In genomic region chr6:67029312-67029950, GRCm38 (mm10) we compare ENCODE assay signal across 17 mouse cellular contexts. TPM values are rescaled to one million over a fixed set of nuclear protein-coding genes. Genes with fewer than 3 reads are reported as not detected.
DNase-seq lines count a peak whose midpoint lies in the region; ATAC-seq and TF ChIP-seq lines count a peak whose summit lies in the region.
"Had no signal": no experiment of that assay in that cellular context is flagged by ENCODE, and none has a peak within 500 bp of the region (broad histone marks: within the 10 kb centered on the region; RNA-seq: fewer than 3 reads in every experiment).

No protein-coding gene starts in this region.

- no peak overlapping the region for H3K4me2 ChIP-seq in forebrain, embryonic 14.5 days (ENCODE audit: low read length)
- H3K4me2 ChIP-seq in forebrain, embryonic 13.5 days: no peak overlapping the region
- H3K4me2 ChIP-seq in lung, embryonic 14.5 days: no peak overlapping the region
- no peak overlapping the region for H3K4me2 ChIP-seq in intestine, postnatal 0 days (replicated peaks; ENCODE audit: low read depth)
- H3K4me2 ChIP-seq: heart, embryonic 15.5 days; limb, embryonic 15.5 days; lung, embryonic 15.5 days had no signal

- H3K27me3 ChIP-seq in forebrain, embryonic 14.5 days (replicated peaks; ENCODE audit: control insufficient read depth, insufficient read depth, low read length): no peaks in the 10 kb centered on the region
- H3K27me3 ChIP-seq in forebrain, embryonic 13.5 days: no peaks in the 10 kb centered on the region; the same call in 1 of the 2 replicates
- H3K27me3 ChIP-seq in lung, embryonic 14.5 days (ENCODE audit: insufficient read depth, low read length): no peaks in the 10 kb centered on the region
- no peaks in the 10 kb centered on the region for H3K27me3 ChIP-seq in intestine, postnatal 0 days (replicated peaks; ENCODE audit: control insufficient read depth, insufficient read depth, low read length)
- H3K27me3 ChIP-seq: heart, embryonic 15.5 days; limb, embryonic 15.5 days; lung, embryonic 15.5 days; megakaryocyte, embryonic 14.5 days had no signal

- WGBS in forebrain, embryonic 14.5 days: 41% methylated on average over 5 of the region's 5 CpGs
- 29% methylated on average over 5 of the region's 5 CpGs for WGBS in forebrain, embryonic 13.5 days
- WGBS in lung, embryonic 14.5 days: 36% methylated on average over 5 of the region's 5 CpGs
- WGBS in intestine, postnatal 0 days: 31% methylated on average over 5 of the region's 5 CpGs

- H3K9me3 ChIP-seq in forebrain, embryonic 14.5 days (replicated peaks; ENCODE audit: control insufficient read depth, low read length): no peaks in the 10 kb centered on the region
- no peaks in the 10 kb centered on the region for H3K9me3 ChIP-seq in forebrain, embryonic 13.5 days (replicated peaks)
- no peaks in the 10 kb centered on the region for H3K9me3 ChIP-seq in lung, embryonic 14.5 days (ENCODE audit: low read depth, low read length)
- H3K9me3 ChIP-seq in ES-E14 (ENCODE audit: control insufficient read depth, insufficient read depth, low read depth, low read length): no peaks in the 10 kb centered on the region
- no peaks in the 10 kb centered on the region for H3K9me3 ChIP-seq in intestine, postnatal 0 days (ENCODE audit: control insufficient read depth)
- H3K9me3 ChIP-seq: heart, embryonic 15.5 days; hindbrain, embryonic 10.5 days; limb, embryonic 15.5 days; lung, embryonic 15.5 days; megakaryocyte, embryonic 14.5 days had no signal

- peaks cover 1% of the 10 kb centered on the region for H3K4me1 ChIP-seq in forebrain, embryonic 14.5 days (ENCODE audit: control insufficient read depth, insufficient read depth, low read length)
- H3K4me1 ChIP-seq in forebrain, embryonic 13.5 days: peaks cover 9% of the 10 kb centered on the region
- H3K4me1 ChIP-seq in lung, embryonic 14.5 days (ENCODE audit: insufficient read depth): peaks cover 5% of the 10 kb centered on the region; the same call in 1 of the 2 replicates
- peaks cover 0 to 26% of the 10 kb centered on the region in 2 experiments; a peak in 3 of 4 replicates for H3K4me1 ChIP-seq in ES-E14 (ENCODE audit: control insufficient read depth in 2 of 2, insufficient read depth in 2 of 2, low read length in 2 of 2, poor library complexity in 1 of 2)
- no peaks in the 10 kb centered on the region for H3K4me1 ChIP-seq in intestine, postnatal 0 days (replicated peaks; ENCODE audit: control insufficient read depth, insufficient read depth, low read length)
- H3K4me1 ChIP-seq: heart, embryonic 15.5 days; limb, embryonic 15.5 days had no signal

- peak; percentile 18; the same call in 1 of the 2 replicates for ATAC-seq in forebrain, embryonic 14.5 days
- ATAC-seq in forebrain, embryonic 13.5 days: no peak
- ATAC-seq in lung, embryonic 14.5 days (ENCODE audit: insufficient read depth): peak; percentile 42; the same call in 1 of the 2 replicates
- ATAC-seq in intestine, postnatal 0 days: peak; percentile 83

- no peak for DNase-seq in forebrain, embryonic 14.5 days (ENCODE audit: low spot score)
- peak; percentile 31 for DNase-seq in lung, embryonic 14.5 days
- no peak for DNase-seq in lung, postnatal 25 days (ENCODE audit: low spot score)
- no peak for DNase-seq in ES-E14 (ENCODE audit: low read depth, low spot score)
- no peak for DNase-seq in layer of hippocampus, adult 18-20 months (ENCODE audit: low spot score in 2 of 2)
- DNase-seq in spleen, postnatal 10 days (ENCODE audit: low spot score in 2 of 2): no peak
- DNase-seq: adrenal gland, postnatal 10 days; B cell, adult 2 months; cerebellum, adult 18-20 months; kidney, postnatal 10 days had no signal

- H3K4me3 ChIP-seq in forebrain, embryonic 14.5 days (ENCODE audit: low read depth, low read length): no peak overlapping the region
- H3K4me3 ChIP-seq in forebrain, embryonic 13.5 days: no peak overlapping the region
- H3K4me3 ChIP-seq in lung, embryonic 14.5 days (ENCODE audit: low read depth, low read length): no peak overlapping the region
- H3K4me3 ChIP-seq in ES-E14 (ENCODE audit: insufficient read depth in 1 of 2, low read depth in 1 of 2, low read length in 2 of 2, poor library complexity in 1 of 2, severe bottlenecking in 1 of 2): no peak overlapping the region
- H3K4me3 ChIP-seq in intestine, postnatal 0 days (ENCODE audit: low read depth, low read length): no peak overlapping the region
- H3K4me3 ChIP-seq: heart, embryonic 15.5 days; limb, embryonic 15.5 days; lung, embryonic 15.5 days; megakaryocyte, embryonic 14.5 days had no signal

- in situ Hi-C loops in ES-E14 (cut with MboI; ENCODE audit: low sequenced_read_pairs in 2 of 2, unreplicated experiment in 2 of 2): no loop called here

- no peak overlapping the region for H3K9ac ChIP-seq in forebrain, embryonic 14.5 days (ENCODE audit: low read length)
- no peak overlapping the region for H3K9ac ChIP-seq in forebrain, embryonic 13.5 days
- H3K9ac ChIP-seq in lung, embryonic 14.5 days: no peak overlapping the region
- H3K9ac ChIP-seq in ES-E14 (ENCODE audit: insufficient read depth, low read depth, low read length, poor library complexity, severe bottlenecking): peak overlapping the region; percentile 40; the same call in 1 of the 2 replicates
- no peak overlapping the region for H3K9ac ChIP-seq in intestine, postnatal 0 days (ENCODE audit: low read depth, low read length)
- H3K9ac ChIP-seq: heart, embryonic 15.5 days; limb, embryonic 15.5 days; lung, embryonic 15.5 days had no signal

- no peak overlapping the region for H3K27ac ChIP-seq in forebrain, embryonic 14.5 days (ENCODE audit: low read depth, low read length)
- no peak overlapping the region for H3K27ac ChIP-seq in forebrain, embryonic 13.5 days
- no peak overlapping the region for H3K27ac ChIP-seq in lung, embryonic 14.5 days (ENCODE audit: low read depth)
- H3K27ac ChIP-seq in ES-E14 (ENCODE audit: insufficient read depth, low read depth, low read length, poor library complexity, severe bottlenecking): peak overlapping the region; percentile 95
- no peak overlapping the region; the same call in 1 of the 2 replicates for H3K27ac ChIP-seq in intestine, postnatal 0 days (ENCODE audit: low read depth, low read length)
- H3K27ac ChIP-seq: heart, embryonic 15.5 days; limb, embryonic 15.5 days; lung, embryonic 15.5 days had no signal

- H3K36me3 ChIP-seq in forebrain, embryonic 14.5 days (ENCODE audit: control insufficient read depth, insufficient read depth, low read length): no peaks in the 10 kb centered on the region
- no peaks in the 10 kb centered on the region for H3K36me3 ChIP-seq in forebrain, embryonic 13.5 days (ENCODE audit: poor library complexity, severe bottlenecking)
- H3K36me3 ChIP-seq in lung, embryonic 14.5 days (ENCODE audit: insufficient read depth): no peaks in the 10 kb centered on the region
- peaks cover 2% of the 10 kb centered on the region; the same call in 1 of the 2 replicates for H3K36me3 ChIP-seq in ES-E14 (ENCODE audit: control insufficient read depth, insufficient read depth, low read length, poor library complexity, severe bottlenecking)
- no peaks in the 10 kb centered on the region; the same call in 1 of the 2 replicates for H3K36me3 ChIP-seq in intestine, postnatal 0 days (ENCODE audit: control insufficient read depth, insufficient read depth)
- H3K36me3 ChIP-seq: heart, embryonic 15.5 days; hindbrain, embryonic 10.5 days; limb, embryonic 15.5 days; lung, embryonic 15.5 days had no signal

- TF ChIP-seq CTCF in lung, embryonic 14.5 days (IDR thresholded peaks at IDR 0.05; ENCODE audit: low read depth): no peak
- TF ChIP-seq CTCF in intestine, postnatal 0 days (IDR thresholded peaks at IDR 0.05; ENCODE audit: low read depth): no peak

TF ChIP-seq in ES-E14, 5 proteins besides CTCF, POLR2A, EP300 and RAD21:
- TF ChIP-seq CHD2 (IDR thresholded peaks at IDR 0.05; ENCODE audit: low read depth, low read length) (no peak), ZNF384 (IDR thresholded peaks at IDR 0.05; ENCODE audit: low read depth, low read length) (no peak), MAFK (IDR thresholded peaks at IDR 0.05; ENCODE audit: insufficient read depth, low read depth, low read length) (no peak), HCFC1 (IDR thresholded peaks at IDR 0.05; ENCODE audit: borderline replicate concordance, insufficient read depth, low read length) (no peak), ZC3H11A (IDR thresholded peaks at IDR 0.05; ENCODE audit: borderline replicate concordance, low read depth, low read length) (no peak)
TF ChIP-seq in ES-E14: peak in this region for 0.

RNA-seq across cellular contexts. Expression of gene Gadd45a, which starts 7.8 kb away (rescaled TPM):
- polyA plus RNA-seq in forebrain, embryonic 14.5 days (2014; fragmentation: Nextera tagmentation; extraction: Ambion mirVana): 7.1 and 9.4 TPM in 2 replicates
- 13.9 and 16.9 TPM in 2 replicates for polyA plus RNA-seq in forebrain, embryonic 13.5 days (2015; fragmentation: Nextera tagmentation; extraction: Ambion mirVana)
- polyA plus RNA-seq in lung, embryonic 14.5 days (2014; fragmentation: Nextera tagmentation; extraction: Ambion mirVana): 9.9 and 13.0 TPM in 2 replicates
- total RNA-seq in ES-E14 (2012; rRNA removed): 49.1 and 70.3 TPM in 2 replicates
- polyA plus RNA-seq in intestine, postnatal 0 days (2015; fragmentation: Nextera tagmentation; extraction: Ambion mirVana): 68.1 and 74.0 TPM in 2 replicates
- total RNA-seq in layer of hippocampus, adult 18-20 months (2021): 1 to 10 TPM; 6.3 to 8.7 TPM
